Mouse (Mus musculus): ENCODE results near the gene Ambp. TPM values are rescaled to one million over a fixed set of nuclear protein-coding genes. Genes with fewer than 3 reads are reported as not detected.

The Ambp gene
- polyA plus RNA-seq, 1 experiment from 2014 or later, result not detected

GRCm38 (mm10) chr4:63158961-63159592, 4.5 kb upstream of the Ambp start:
- no peaks in the 10 kb centered on the region for H3K27me3 ChIP-seq
- ATAC-seq (ENCODE audit: insufficient number of reproducible peaks, insufficient read depth, low FRiP score, low TSS enrichment, low read depth), result no peak
- no peak overlapping the region for H3K27ac ChIP-seq
- H3K4me1 ChIP-seq, result peaks cover 6% of the 10 kb centered on the region
- no peaks in the 10 kb centered on the region for H3K9me3 ChIP-seq
- 12% methylated on average over 5 of the region's 5 CpGs for WGBS
- no peaks in the 10 kb centered on the region for H3K36me3 ChIP-seq
- peak overlapping the region; percentile 46; the same call in 1 of the 2 replicates for H3K9ac ChIP-seq
- no peak overlapping the region for H3K4me3 ChIP-seq
- no peak overlapping the region for H3K4me2 ChIP-seq

DNA sequence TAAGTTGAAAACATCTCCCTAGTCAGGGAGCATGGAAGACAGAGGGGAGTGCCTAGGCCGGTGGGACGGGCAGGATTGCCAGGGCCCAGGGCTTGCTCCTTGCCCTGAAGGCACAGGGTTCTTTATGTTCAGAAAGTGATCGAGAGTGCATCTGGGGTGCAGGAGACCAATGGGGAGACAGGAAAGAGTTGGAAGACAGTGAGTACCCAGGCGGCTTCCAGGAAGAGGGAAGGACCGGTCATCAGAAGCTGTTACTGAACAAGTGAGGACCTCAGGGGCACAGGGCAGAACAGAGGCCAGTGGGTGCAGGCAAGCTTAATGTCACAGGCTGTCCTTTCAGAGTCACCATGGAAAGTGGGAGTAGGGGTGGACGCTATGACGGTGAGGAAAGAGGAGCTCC, 3.6 kb upstream of the Ambp start:
- no peak for ATAC-seq (ENCODE audit: insufficient number of reproducible peaks, insufficient read depth, low FRiP score, low TSS enrichment, low read depth)
- no peak overlapping the region for H3K4me2 ChIP-seq
- 81% methylated on average over 7 of the region's 7 CpGs for WGBS
- H3K4me3 ChIP-seq, result no peak overlapping the region
- no peak overlapping the region for H3K9ac ChIP-seq
- no peaks in the 10 kb centered on the region for H3K9me3 ChIP-seq
- peaks cover 6% of the 10 kb centered on the region for H3K4me1 ChIP-seq
- H3K27ac ChIP-seq, result no peak overlapping the region
- no peaks in the 10 kb centered on the region for H3K27me3 ChIP-seq
- H3K36me3 ChIP-seq, result no peaks in the 10 kb centered on the region

GRCm38 (mm10) chr4:63156726-63157634, 2.4 kb upstream of the Ambp start:
- H3K4me2 ChIP-seq, result no peak overlapping the region
- peaks cover 6% of the 10 kb centered on the region for H3K4me1 ChIP-seq
- 55% methylated on average over 8 of the region's 8 CpGs for WGBS
- no peak for ATAC-seq (ENCODE audit: insufficient number of reproducible peaks, insufficient read depth, low FRiP score, low TSS enrichment, low read depth)
- H3K36me3 ChIP-seq, result no peaks in the 10 kb centered on the region
- no peaks in the 10 kb centered on the region for H3K27me3 ChIP-seq
- no peak overlapping the region for H3K27ac ChIP-seq
- H3K4me3 ChIP-seq, result no peak overlapping the region
- no peak overlapping the region for H3K9ac ChIP-seq
- H3K9me3 ChIP-seq, result no peaks in the 10 kb centered on the region

GRCm38 (mm10) chr4:63155596-63155995, 997 bp upstream of the Ambp start:
- Histone ChIP-seq H3K27ac (no peak overlapping the region), H3K4me3 (no peak overlapping the region), H3K27me3 (no peaks in the 10 kb centered on the region), H3K4me1 (peaks cover 6% of the 10 kb centered on the region), H3K9ac (no peak overlapping the region), H3K9me3 (no peaks in the 10 kb centered on the region), H3K36me3 (no peaks in the 10 kb centered on the region), H3K4me2 (no peak overlapping the region)
- ATAC-seq (ENCODE audit: insufficient number of reproducible peaks, insufficient read depth, low FRiP score, low TSS enrichment, low read depth), result no peak
- WGBS, result 44% methylated on average over 2 of the region's 2 CpGs

GRCm38 (mm10) chr4:63154028-63154427, 571 bp downstream of the Ambp start:
- peaks cover 4% of the 10 kb centered on the region for H3K4me1 ChIP-seq
- no peaks in the 10 kb centered on the region for H3K27me3 ChIP-seq
- no peak overlapping the region for H3K4me2 ChIP-seq
- no peak overlapping the region for H3K9ac ChIP-seq
- WGBS, result 67% methylated on average over 4 of the region's 4 CpGs
- H3K9me3 ChIP-seq, result no peaks in the 10 kb centered on the region
- no peak for ATAC-seq (ENCODE audit: insufficient number of reproducible peaks, insufficient read depth, low FRiP score, low TSS enrichment, low read depth)
- H3K36me3 ChIP-seq, result no peaks in the 10 kb centered on the region
- no peak overlapping the region for H3K27ac ChIP-seq
- no peak overlapping the region for H3K4me3 ChIP-seq

DNA sequence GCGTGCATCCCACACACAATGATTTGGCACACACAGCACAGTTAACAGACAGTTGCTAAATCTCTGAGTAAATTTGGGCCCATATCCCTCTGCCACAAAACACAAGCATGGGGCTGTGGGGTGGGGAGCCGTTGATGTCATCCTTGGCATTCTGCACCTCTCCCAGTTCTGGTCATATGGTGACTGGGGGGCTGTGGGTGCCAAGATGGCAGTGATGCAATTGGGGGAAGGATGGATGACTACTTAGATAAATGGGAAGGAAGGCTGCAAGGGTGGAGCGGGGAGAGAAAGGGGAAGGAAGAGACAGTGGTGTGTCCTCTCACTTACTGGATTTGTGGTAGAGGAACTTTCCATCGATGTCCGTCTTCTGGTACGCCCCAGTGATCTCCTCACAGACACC, 3.5 kb downstream of the Ambp start:
- ATAC-seq (ENCODE audit: insufficient number of reproducible peaks, insufficient read depth, low FRiP score, low TSS enrichment, low read depth), result no peak
- no peaks in the 10 kb centered on the region for H3K27me3 ChIP-seq
- peaks cover 4% of the 10 kb centered on the region; the same call in 1 of the 2 replicates for H3K4me1 ChIP-seq
- no peak overlapping the region for H3K9ac ChIP-seq
- no peak overlapping the region for H3K4me2 ChIP-seq
- H3K27ac ChIP-seq, result no peak overlapping the region
- no peak overlapping the region for H3K4me3 ChIP-seq
- H3K9me3 ChIP-seq, result no peaks in the 10 kb centered on the region; the same call in 1 of the 2 replicates
- WGBS, result 92% methylated on average over 6 of the region's 6 CpGs
- no peaks in the 10 kb centered on the region for H3K36me3 ChIP-seq

DNA sequence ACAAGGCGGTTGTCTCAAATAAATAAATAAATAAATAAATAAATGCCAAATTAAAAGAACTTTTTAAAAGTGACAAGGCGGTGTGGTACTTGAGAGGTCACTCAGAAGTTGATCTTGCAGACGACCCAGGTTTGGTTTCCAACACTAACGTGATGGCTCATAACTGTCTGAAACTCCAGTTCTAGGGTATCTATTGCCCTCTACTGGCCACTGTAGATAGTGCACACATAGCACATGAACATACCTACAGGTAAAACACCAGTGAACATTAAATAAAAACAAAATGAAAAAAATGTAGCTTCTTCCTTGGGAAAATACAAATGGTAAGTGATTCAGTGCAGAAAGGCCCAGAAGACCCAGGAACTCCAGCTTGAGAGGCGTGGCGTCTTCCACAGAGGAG, 7.3 kb downstream of the Ambp start:
- Histone ChIP-seq H3K27me3 (no peaks in the 10 kb centered on the region), H3K9me3 (no peaks in the 10 kb centered on the region; the same call in 1 of the 2 replicates), H3K27ac (no peak overlapping the region), H3K4me2 (no peak overlapping the region), H3K4me1 (no peaks in the 10 kb centered on the region), H3K4me3 (no peak overlapping the region), H3K9ac (no peak overlapping the region), H3K36me3 (no peaks in the 10 kb centered on the region)
- ATAC-seq (ENCODE audit: insufficient number of reproducible peaks, insufficient read depth, low FRiP score, low TSS enrichment, low read depth), result no peak
- WGBS, result 95% methylated on average over 6 of the region's 6 CpGs

- no peak overlapping the region for H3K27ac ChIP-seq
- no peak overlapping the region for H3K4me3 ChIP-seq
- H3K27me3 ChIP-seq, result no peaks in the 10 kb centered on the region
- no peak for ATAC-seq (ENCODE audit: insufficient number of reproducible peaks, insufficient read depth, low FRiP score, low TSS enrichment, low read depth)
- H3K36me3 ChIP-seq, result peaks cover 62% of the 10 kb centered on the region
- H3K4me1 ChIP-seq, result no peaks in the 10 kb centered on the region
- 92% methylated on average over 5 of the region's 5 CpGs for WGBS
- H3K9ac ChIP-seq, result no peak overlapping the region
- H3K9me3 ChIP-seq, result no peaks in the 10 kb centered on the region
- H3K4me2 ChIP-seq, result no peak overlapping the region
Measured at GRCm38 (mm10) chr4:63129891-63130624, 24.5 kb downstream of the Ambp start.

DNA sequence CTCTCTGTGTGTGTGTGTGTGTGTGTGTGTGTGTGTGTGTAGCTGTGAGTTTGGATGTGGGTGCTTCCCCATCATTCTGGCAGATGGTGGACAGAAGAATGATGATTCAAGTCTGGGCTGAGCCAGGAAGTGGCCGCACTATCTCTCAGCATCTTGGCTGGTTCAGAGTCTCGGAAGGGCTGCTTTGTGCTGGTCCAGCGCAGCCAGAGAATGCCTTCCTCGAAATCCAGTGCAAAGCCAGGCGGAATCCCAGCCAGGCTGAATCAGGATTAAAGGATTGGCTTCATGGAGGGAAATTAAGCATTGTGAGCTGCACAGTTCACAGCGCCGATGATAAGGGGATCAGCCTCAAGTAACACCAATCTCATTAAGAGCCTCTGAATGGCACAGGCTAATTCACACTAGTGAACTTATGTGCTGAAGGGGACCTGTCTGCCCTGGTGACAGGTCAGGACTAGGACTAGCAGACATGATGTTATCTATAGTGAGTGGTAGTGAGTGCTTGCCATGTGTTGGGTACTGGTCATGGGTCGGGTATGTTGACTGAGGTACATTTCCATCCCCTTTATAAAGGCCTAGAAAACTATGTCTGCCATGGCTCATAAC, 29.6 kb downstream of the Ambp start:
- no peaks in the 10 kb centered on the region for H3K9me3 ChIP-seq
- no peaks in the 10 kb centered on the region for H3K4me1 ChIP-seq
- H3K27me3 ChIP-seq, result no peaks in the 10 kb centered on the region
- no peak overlapping the region for H3K4me2 ChIP-seq
- WGBS, result 81% methylated on average over 8 of the region's 8 CpGs
- no peak overlapping the region for H3K27ac ChIP-seq
- peaks cover 62% of the 10 kb centered on the region for H3K36me3 ChIP-seq
- H3K4me3 ChIP-seq, result no peak overlapping the region
- no peak overlapping the region for H3K9ac ChIP-seq
- ATAC-seq (ENCODE audit: insufficient number of reproducible peaks, insufficient read depth, low FRiP score, low TSS enrichment, low read depth), result no peak

DNA sequence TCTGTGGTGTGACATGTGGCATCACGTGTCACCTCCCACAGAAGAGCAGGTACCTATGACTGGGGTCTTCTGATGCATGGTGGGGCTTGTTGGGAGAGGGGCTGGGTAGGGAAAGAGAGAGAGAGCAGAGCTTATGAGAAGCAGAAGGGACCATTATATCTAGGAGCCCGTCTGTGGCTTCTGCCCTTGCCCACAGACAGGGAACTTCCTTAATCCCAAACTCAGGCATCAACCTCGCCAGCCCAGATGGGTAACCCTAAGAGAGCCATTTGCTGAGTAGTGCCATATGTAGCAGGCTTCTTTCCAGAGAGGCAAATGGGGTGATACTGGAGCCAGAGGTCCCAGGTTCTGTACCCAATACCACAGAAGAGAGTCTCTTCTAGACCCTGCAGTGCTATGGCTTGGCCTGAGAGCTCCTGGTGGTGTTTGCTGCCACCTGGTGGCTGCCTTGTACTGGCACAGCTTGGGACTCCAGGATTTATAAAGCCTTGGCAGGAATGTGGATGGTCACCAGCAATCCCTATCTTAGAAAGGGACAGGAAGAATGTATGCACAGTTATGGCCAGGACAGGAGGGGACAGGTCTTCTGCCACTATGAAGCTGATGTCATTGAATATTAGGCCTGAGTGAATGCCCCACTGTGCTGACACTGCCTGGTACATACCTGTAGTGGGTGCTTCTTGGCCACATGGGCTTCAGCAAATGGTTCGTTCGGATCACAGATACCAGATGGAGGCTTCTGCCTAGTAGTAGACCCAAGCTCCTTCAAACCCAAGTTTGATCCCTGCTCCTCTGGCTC, 35.8 kb downstream of the Ambp start:
- ATAC-seq (ENCODE audit: insufficient number of reproducible peaks, insufficient read depth, low FRiP score, low TSS enrichment, low read depth), result peak; percentile 60; the same call in 1 of the 2 replicates
- Histone ChIP-seq H3K27ac (0 out of 2 replicates have a peak overlapping the region, but pooled peaks have one; percentile 6), H3K9ac (no peak overlapping the region), H3K4me2 (no peak overlapping the region), H3K27me3 (no peaks in the 10 kb centered on the region), H3K4me3 (no peak overlapping the region), H3K9me3 (no peaks in the 10 kb centered on the region), H3K4me1 (no peaks in the 10 kb centered on the region), H3K36me3 (peaks cover 70% of the 10 kb centered on the region)
- 83% methylated on average over 5 of the region's 5 CpGs for WGBS

GRCm38 (mm10) chr4:63105651-63106050, 48.9 kb downstream of the Ambp start:
- H3K4me3 ChIP-seq, result no peak overlapping the region
- WGBS, result 94% methylated on average over 8 of the region's 8 CpGs
- no peaks in the 10 kb centered on the region for H3K9me3 ChIP-seq
- no peak overlapping the region for H3K9ac ChIP-seq
- no peak overlapping the region for H3K4me2 ChIP-seq
- peaks cover 64% of the 10 kb centered on the region for H3K36me3 ChIP-seq
- no peak for ATAC-seq (ENCODE audit: insufficient number of reproducible peaks, insufficient read depth, low FRiP score, low TSS enrichment, low read depth)
- H3K4me1 ChIP-seq, result no peaks in the 10 kb centered on the region
- H3K27me3 ChIP-seq, result no peaks in the 10 kb centered on the region
- no peak overlapping the region for H3K27ac ChIP-seq
